Mouse (Mus musculus) MEL-GATA-1-ER (cell line): ENCODE data around the gene Cdca7l.
"Not testable (repeated sequence)": the region's sequence is repeated elsewhere in the genome, so short reads cannot be mapped to it uniquely, and the experiment has no call there.

Source experiments
- DNase-seq: peaks from one replicate; pipeline ENCODE4 v3.0.0-alpha.2; 2012; ENCODE audit warnings: low read depth; ENCODE audit errors: extremely low read depth

The Cdca7l gene

DNA sequence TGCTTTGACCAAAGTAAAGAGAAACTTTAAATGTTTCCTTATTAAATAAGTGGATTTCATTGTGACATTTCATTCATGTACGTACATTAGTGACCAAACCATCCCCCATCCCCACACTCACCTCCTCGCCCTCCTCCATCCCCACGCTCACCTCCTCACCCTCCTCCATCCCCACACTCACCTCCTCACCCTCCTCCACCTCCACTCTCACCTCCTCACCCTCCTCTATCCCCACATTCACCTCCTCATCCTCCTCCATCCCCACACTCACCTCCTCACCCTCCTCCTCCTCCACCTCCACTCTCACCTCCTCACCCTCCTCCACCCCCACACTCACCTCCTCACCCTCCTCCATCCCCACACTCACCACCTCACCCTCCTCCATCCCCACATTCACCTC lies 57.2 kb downstream of the Cdca7l start:
- no peak for DNase-seq

DNA sequence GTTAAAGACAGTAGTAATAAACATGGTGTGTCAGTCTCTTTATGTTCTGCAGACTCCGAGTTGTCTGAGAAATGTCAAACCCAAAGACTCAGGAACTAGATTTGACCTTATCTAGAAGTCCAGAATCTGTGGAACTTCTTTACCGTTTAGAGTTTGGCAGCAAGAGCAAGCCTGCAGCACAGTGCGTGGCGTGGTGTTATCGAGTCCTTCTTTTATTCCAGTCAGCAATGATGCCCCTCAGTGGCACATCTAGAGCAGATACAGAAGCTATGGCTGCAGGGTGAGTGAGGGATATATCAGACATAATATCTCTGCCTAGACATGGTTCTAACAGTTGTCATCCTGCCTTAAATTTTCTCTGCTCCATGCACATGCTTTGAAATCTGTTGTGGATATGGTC lies 58.6 kb downstream of the Cdca7l start:
- DNase-seq = no peak

DNA sequence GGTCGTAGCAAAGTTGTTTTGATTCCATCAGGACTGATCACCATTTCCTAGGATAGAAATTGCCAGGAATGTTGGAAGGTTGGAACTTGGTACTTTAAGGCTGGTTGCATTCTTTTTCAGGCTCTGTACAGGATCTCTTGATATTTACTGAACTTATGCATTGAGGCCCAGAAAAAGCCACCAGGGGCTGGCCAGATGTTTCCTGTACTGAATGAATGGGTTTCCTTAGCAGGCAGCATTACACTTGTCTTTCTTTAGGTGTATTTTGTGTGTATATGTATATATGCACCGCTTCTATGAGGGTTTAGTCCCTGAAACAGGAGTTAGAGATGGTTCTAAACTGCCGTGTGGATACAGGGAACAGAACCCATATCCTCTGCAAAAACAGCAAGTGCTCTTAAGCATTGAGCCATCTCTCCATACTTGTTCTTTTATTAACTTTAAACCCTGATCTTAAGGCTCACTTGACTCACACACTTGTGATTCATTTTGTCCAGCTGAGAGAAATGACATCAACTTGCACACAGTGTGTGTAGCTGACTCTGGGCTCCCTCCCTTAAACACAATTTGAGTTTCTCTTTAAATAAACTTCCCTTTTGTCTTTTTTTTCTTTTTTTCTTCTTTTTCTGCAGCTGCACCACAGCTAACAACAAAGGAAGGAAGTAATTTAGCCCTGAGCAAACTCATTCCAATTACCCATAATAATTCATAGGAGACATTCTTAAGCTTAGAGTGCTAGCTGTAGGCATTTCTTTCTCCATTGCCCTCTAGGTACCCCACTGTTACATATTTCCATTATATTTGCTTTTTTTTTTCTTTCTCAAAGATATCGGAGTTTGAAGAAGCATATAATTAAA lies 63.8 kb downstream of the Cdca7l start:
- no peak for DNase-seq

DNA sequence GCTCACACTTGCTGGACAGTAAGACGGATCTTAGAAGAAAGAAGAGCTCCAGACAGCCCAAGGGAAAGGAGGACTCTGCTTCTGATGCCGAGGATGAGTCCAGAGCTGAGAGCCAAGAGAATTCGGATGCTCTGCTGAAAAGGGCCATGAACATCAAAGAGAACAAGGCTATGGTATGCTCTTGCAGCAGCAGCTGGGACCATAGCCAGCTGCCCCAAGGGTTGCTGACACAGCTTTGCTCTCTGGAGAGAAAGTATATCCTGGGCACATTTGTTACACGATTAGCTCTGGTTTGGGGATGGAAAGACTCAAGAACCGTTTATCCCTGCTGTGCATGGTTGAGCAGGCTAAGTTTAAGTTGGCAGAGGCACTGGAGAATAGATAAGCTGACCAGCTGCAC lies 68.2 kb downstream of the Cdca7l start:
- DNase-seq = no peak

DNA sequence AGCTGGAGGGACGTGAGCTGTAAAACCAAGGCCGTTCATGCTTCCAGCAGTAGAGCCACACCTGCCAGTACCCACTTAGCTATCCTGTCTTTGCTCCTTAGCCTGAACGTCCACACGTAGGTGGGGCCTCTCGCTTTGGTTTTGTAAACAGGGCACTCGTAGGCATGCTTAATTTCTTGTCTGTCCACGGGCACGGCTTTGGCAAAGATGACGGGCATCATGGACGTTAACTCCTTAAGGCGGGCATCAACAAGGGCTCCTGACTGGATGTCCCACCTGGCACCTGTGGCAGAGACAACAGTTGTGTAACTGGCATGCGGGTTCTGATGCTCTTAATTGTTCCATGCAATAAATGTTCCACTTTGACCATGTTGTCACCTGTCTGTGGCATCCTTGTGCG lies 74.3 kb downstream of the Cdca7l start:
- no peak for DNase-seq

DNA sequence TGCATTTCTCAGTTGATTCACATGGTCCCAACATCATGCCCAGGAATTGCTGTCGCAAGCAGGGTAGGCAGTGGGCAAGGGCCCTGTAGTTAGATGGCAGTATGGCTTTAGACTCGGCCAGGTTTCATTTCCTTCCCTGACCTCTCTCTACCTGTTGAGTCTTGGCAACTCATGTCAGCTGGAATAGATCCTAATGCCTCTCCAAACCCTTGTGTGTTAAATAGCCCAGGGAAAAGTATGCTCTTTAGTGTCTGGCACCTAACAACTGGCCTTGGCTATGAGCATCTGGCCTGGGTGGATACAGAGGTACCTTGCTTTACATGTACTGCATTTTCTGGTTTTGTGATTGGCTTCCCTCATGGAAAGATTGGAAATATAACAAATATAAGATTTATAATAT lies 80.5 kb downstream of the Cdca7l start:
- DNase-seq = no peak

DNA sequence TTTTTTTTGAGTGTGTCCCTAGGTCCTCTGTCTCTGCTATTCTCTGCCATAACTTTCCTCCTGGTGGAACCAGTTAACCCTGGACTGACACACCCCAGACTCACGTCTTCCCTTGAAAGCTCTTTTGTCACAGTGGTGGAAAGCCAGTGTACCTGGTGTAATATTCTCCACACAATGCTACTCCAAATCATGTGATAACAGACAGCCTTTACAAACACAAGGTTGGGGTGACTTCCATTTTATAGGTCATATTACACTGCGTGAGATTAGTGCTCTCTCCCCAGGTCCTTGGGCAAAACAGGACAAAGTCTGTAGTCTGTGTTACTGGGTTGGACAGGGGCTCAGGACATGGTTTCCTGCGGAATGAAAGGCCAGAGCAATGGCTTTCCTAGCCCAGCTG lies 83.3 kb downstream of the Cdca7l start:
- no peak for DNase-seq

DNA sequence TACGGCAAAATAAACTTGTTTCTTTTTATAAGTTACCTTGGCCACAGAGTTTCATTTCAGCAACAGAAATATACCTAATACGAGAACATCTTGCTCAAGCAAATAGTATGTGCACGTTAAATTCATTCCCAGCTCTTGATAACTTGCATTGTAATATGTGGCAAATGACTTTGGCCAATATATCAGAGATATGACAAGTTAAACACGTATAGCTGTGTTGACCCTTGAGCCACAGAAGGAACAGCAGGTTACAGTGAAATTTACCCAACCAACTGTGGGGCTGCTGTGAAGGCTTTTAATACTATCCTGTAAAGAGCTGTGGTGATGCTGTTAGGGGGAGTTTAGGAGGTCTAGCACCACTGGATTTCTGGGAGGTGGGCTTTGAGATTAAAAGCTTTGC lies 96.7 kb downstream of the Cdca7l start:
- not testable (repeated sequence) for DNase-seq

DNA sequence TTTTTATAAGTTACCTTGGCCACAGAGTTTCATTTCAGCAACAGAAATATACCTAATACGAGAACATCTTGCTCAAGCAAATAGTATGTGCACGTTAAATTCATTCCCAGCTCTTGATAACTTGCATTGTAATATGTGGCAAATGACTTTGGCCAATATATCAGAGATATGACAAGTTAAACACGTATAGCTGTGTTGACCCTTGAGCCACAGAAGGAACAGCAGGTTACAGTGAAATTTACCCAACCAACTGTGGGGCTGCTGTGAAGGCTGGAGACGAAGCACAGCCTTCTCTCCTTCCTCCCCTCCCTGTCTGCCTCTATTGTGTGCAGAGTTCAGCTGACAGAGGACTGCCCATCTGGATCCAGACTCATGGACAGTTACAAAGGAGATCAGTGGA lies 97.3 kb downstream of the Cdca7l start:
- DNase-seq = not testable (repeated sequence)

DNA sequence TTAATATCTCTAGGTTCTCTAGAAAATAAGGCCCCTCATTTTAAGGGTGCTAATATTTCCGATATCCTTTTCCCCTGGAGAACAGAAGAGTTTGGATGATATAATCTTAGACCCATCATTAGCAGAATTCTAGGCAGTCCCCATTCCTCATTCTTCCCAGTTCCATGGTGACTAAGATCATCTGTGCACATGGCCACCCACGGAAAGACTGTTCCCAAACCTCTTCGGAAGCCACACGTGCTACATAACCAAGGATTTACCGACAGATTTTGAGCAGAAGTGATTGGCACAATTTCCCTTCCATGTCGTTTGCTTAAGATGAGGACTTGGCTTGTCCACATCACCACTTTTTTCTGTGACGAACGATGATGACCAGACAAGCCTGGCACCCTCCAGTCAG lies 99.6 kb downstream of the Cdca7l start:
- no peak for DNase-seq

DNA sequence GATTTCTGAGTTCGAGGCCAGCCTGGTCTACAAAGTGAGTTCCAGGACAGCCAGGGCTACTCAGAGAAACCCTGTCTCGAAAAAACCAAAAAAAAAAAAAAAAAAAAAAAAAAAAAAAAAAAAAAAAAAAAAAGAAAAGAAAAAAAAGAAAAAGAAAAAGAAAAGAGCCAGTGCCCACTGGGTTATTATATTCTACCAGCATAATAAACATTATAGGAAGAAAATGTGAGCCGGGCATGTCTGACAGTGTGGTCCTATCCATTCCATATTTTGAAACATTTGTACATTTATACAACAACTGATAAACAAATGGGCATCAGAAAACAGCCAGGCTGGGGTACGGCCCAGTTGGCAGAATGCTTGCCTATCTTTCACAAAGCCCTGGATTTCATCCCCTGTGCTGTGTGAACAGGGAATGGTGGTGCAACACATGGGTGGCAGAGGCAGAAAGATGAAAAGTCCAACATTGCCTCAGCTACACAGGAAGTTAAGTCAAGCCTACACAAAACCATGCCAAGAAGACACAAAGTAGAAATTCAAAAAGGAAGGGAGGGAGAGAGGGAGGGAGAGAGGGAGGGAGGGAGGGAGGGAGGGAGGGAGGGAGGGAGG lies 101.2 kb downstream of the Cdca7l start:
- DNase-seq = not testable (repeated sequence)

DNA sequence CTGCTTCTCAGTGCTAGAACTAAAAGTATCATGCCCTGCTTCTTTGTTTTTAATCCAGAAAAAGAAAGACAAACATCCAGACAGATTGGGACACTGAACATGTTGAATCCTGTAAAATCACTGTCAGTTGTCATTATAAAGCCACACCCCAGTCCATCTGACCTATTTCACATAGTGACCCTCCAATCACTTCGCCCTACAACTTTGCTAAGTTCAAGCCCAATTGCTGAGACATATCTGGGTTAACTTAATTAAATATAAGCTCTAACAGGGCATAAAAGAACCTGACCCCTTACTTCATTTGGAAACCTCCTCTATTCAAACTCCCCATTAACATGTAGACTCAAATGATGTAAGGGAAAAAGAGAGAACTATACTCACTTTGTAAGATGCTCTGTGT lies 107.3 kb downstream of the Cdca7l start:
- no peak for DNase-seq

DNA sequence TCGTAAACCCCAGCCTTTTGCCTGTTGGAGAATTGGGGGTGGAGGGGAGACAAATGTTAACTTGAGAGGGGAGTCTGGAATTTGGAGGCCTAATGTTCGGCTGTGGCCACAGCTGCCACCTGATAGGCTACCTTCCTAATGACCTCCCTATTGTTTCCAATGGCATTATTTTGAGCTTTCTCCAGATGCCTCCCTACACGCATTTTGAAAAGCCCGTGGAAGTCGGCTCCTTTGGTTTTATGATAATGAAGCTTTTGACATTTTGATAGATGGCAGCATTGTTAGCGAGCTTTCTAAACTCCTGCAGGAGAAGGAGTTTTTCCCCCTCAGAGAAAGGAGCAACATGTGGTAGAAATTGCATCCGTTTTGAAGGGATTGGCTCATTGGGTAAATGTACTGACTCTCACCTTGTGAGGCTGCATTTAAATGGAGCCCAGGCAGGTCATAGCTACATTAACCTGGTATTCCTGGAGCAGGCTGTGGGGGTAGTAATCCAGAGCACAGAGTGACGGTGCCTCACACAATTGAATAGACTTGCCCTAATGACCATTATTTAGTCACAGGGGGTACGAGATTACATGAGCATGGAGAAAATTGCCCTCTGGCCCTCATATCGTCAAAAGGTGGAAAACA lies 110.6 kb downstream of the Cdca7l start:
- DNase-seq = no peak

DNA sequence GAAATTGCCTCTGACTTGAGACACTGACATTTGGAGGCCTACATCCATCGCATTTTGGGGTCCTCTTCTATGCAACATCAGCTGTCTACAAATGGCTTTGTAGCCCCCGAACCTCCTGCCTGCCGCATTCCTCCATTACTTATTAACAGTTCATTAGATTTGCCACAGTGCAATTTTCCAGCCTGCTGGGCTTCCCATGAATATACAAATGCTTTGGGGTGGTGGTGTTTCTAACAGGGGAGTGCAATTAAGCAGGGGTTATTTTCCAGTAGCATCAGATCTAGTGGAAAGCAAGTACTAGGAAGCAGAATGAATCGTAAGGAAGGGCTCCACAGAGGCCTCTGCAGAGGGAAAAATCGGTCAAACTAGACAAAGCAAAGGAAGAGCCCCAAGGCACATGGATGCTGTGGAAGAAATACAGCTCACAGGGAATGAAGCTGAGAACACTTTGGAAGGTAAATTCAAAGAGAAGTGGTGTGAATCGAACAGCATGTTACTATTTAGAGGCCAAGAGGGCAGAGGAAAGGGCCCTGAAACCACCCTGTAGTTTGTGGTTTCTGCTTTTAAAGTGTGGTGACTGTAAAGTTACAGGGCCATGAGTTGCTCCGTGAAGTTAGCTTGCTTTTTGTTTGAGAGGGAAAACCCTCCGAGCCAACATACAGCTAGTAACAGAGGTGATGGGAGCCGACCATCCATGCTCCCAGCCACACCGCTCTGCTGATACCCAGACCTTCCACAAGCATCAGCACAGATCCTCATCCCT lies 111.9 kb downstream of the Cdca7l start:
- no peak for DNase-seq
